Mouse (Mus musculus): Measurements from ENCODE around the gene Rnpepl1.

The Rnpepl1 gene

DNA sequence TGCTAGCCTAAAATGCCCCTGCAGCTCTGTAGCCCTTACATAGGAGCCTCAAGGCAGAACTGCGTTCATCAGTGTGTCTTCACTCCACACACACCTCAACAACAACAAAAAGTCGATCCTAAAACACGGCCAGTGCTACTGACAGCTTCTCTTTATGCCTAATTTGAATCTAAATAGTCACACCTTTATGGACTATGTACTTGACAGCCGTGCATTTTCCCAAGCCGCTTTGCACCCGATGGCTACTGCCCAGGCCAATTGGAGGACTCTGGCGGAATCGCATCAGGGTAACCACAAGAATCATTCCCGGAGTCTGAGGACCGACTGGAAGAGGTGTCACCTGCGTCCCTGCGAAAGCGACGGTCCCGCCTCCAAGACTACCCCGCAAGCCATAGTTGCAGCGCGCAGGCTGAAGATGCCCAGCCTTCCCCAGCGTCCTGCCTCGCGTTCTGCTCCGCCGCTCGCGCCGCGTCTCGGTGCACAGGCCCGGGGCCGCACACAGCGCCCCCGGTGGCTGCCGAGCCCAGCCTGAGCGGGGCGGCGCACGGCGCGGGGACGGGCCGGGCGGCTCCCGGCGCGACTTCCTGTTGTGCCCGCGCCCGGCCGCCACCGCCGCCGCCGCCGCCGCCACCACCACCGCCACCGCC is at the start of gene Rnpepl1:
Rnpepl1 (plus strand) TSS at position 545 of the 647 bp plus-strand sequence.
- peak; percentile 54 for ATAC-seq (ENCODE audit: insufficient number of reproducible peaks, low FRiP score, low TSS enrichment)

DNA sequence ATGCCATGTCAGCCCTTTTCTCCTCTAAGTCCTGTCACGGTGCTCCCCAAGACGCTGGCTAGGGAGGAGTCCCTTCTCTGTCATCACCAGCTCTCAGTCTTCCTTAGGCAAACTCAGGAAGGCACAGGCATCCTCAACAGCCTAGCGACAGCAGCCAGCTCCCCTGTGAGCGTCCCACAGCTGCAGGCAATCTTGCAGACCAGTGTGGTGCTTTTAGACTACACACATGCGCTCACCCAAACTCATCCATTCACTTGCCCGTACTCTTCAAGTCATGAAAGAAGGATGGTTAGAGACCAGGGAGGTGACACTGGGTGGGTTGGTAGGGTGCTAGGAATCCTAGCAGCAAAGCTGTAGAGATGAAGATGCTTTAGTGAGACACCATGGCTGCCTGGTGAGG is 49.1 kb upstream of the Rnpepl1 start:
- ATAC-seq (ENCODE audit: insufficient number of reproducible peaks, low FRiP score, low TSS enrichment) = no peak

DNA sequence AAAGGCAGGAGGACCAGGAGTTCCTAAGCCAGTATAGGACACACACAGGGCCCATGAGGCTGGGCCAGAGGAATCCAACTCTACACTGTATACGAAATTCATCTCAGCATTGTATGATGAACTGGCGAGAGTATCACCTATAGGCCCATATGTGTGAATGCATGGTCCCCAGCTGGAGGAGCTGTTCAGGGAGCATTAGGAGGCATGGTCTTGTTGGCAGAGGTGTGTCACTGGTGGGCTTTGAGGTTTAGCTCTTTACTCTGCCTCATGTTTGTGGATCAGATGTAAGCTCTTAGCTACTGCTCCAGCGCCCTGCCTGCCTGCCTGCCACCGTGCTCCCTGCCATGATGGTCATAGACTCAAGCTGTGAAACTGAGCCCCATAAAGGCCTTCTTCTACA is 47.3 kb upstream of the Rnpepl1 start:
- no peak for ATAC-seq (ENCODE audit: insufficient number of reproducible peaks, low FRiP score, low TSS enrichment)

DNA sequence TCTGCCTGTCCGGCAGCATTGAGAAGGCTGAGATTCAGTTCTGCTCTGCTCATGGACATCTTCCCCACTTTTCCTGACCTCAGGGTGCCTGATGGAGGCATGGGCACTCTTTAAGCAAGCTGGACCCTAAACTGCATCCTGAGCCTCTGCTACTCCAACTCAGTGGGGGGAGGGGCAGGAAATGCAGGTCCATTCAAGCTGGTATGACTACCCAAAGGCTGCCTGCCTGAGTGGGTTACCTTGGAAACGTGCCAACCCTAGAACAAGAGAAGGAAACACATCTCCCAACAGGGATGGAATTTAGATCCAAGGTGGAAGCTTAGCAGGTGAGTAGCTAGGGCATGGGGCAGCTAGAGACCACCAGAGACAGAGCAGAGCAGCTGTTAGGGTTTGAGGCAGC is 44.4 kb upstream of the Rnpepl1 start:
- no peak for ATAC-seq (ENCODE audit: insufficient number of reproducible peaks, low FRiP score, low TSS enrichment)

DNA sequence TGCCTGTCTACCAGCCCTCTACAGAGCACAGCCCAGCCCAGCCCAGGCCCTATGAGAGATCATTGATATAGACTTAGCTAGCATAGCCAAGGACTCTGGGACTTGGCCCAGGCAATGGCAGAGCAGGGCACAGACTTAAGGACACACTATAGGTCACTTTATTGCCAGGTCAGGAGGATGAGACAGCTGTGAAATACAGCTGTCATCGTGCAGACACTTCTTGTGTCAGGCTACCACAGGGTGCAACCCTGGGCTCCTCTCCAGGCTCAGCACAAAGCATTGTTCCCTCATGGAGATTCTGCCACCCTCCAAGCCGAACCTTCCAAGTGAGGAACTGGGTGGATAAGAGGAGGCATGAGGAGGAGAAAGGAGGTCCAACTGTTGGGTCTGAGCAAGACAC is 40.6 kb upstream of the Rnpepl1 start:
- no peak for ATAC-seq (ENCODE audit: insufficient number of reproducible peaks, low FRiP score, low TSS enrichment)

DNA sequence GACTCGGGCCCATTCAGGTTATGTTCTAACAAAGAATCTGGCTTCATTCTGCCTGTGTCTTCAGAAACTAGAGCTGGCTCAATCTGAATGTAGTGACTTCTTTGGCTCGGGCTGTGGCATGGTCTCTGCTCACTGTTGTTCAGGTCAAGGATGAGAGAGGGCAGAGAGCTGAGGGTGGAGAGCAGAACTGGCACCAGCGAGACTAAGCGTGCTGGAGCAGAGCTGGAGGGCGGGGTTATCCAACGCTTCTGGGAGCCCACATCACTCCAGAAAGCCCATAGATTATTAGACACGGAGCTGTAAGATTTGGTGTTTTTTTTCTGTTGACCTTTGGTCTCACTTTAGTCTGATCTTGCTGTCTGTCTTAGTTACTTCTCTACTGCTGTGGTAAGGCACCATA is 37.9 kb upstream of the Rnpepl1 start:
- ATAC-seq (ENCODE audit: insufficient number of reproducible peaks, low FRiP score, low TSS enrichment) = no peak

DNA sequence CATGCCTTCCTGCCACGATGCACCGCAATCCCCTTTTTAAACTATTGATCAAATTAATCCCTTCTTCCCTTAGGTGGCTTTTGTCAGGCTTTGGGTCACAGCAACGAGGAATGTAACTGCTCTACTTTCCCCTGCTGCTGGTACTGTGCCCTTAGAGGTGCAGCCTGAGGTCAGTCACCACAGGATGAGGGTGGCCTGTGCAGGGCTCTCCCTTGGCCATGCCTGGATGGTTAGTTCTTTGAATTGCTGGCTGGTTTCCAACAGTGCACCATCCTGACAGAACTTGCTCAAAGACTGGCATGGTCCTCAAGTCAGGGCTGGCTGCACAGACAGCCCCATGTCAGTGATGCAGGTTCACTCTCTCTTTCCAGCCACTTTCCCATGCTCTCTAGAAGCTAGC is 36.6 kb upstream of the Rnpepl1 start:
- ATAC-seq (ENCODE audit: insufficient number of reproducible peaks, low FRiP score, low TSS enrichment) = no peak

DNA sequence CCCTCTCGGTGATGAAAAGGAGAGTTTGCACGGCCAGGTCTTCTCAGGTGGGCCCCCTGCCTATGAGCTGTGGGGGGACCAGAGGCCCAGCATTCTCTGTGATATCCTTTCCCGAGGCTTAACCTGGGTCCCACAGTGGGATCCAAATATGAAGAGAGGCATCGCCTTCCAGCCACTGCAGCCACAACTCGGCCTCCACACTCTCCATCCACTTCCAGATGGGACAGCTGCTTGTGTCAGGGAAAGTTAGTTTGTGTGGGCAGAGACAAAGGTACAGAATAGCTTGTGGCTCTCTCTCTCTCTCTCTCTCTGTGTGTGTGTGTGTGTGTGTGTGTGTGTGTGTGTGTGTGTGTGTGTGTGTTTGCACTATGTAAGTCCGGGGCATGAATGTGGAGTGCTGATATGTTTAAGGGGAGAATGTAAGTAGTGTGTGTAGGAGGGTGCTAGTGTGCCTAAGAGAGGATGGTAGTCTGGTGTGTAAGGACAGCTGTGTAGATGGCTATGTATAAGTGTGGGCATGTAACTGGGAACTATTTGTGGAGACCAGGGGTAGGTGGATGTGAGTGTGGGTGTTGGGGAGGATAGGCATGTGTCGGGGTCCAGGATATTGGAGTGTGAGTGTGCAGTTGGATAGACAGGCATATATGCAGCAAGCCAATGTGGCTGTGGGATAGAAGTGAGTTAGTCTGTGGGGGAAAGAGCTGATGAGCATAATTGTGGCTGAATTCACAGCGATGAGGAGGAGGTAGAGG is 35.0 kb upstream of the Rnpepl1 start:
- ATAC-seq (ENCODE audit: insufficient number of reproducible peaks, low FRiP score, low TSS enrichment) = no peak

DNA sequence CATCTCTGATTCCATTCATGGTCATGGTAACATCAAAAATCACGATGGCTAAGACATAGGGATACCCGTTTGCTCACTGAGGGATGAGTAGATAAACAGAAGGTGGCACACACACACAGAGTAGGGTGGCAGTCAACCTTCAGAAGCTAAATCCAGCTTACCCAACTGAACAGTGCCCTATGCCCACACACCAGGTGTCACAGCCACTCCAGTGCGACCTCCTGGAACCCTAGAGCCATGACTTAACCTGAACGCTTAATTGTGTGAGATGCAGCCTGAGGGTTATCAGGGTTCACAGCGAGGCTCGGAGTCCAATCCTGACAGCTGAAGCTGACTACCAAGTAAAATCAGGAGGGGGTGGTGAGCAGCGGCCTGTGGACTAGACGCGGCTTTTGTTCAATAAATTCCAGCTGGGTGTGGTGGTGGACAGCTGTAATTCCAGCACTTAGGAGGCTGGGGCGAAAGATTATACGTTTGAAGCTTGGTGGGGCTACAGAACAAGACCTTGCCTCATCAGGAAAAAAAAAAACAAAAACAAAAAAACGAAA is 33.1 kb upstream of the Rnpepl1 start:
- no peak for ATAC-seq (ENCODE audit: insufficient number of reproducible peaks, low FRiP score, low TSS enrichment)

DNA sequence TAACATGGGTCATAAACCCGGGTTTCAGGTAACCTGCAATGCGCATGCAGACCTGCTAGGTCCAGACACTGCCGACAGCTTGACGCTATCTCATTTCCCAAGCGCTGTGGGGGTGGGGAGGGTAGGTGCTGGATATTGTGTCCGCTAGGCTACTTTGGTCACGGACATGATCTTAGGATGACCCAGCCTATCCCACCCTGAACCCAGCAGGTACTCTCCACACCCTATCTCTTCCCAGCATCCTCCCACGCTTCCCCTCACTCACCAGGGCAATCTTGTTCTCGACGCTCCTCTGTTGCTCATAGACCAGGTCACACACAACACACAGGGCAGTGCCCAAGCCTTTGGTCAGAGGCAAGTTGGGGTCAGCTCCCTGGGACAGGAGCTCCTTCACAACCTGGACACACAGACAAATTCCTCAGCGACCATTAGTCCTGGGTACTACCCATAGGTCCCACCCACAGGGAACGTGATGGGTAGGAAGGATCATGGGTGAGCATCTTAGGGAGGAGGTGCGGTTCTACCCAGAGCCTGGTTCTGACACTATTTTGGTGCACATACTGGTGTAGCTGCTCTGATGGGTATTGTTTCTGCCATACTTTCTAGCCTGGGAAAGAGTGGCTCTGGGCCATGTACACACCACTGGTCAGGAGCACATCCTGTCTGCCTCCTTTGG is 32.4 kb upstream of the Rnpepl1 start:
- no peak for ATAC-seq (ENCODE audit: insufficient number of reproducible peaks, low FRiP score, low TSS enrichment)

DNA sequence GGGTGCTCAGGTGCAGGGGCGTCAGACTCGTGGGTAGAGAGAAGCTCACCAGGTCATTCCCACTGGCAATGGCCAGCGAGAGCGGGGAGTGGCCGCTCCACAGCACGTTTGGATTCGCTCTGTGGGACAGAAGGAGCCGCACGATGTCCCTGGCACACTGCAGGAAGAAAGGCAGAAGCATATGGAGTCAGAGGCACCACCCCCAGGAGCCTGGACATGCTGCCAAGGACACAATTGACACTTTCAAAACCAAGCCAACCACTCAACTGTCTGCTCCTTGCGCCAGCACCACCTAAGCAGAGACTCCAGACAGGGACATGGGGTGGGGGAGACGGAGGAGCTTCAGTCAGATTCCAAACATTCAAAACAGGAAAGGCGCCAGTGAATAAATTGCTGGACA is 31.3 kb upstream of the Rnpepl1 start:
- peak; percentile 84 for ATAC-seq (ENCODE audit: insufficient number of reproducible peaks, low FRiP score, low TSS enrichment)

DNA sequence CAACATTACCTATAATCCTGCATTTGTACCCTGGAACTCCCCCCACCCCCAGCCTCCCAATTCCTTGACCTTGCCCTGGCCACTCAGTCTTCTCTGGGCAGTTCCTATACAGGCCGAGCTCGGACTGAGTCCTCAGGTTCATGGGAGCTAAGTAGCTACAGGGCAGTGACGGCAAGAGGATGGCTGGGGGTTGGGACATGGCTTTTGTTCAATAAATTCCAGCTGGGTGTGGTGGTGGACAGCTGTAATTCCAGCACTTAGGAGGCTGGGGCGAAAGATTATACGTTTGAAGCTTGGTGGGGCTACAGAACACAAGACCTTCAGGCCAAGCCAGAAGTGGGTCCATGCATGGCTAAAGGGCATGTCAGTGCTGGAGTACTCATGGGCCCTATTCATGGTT is 30.5 kb upstream of the Rnpepl1 start:
- ATAC-seq (ENCODE audit: insufficient number of reproducible peaks, low FRiP score, low TSS enrichment) = no peak

DNA sequence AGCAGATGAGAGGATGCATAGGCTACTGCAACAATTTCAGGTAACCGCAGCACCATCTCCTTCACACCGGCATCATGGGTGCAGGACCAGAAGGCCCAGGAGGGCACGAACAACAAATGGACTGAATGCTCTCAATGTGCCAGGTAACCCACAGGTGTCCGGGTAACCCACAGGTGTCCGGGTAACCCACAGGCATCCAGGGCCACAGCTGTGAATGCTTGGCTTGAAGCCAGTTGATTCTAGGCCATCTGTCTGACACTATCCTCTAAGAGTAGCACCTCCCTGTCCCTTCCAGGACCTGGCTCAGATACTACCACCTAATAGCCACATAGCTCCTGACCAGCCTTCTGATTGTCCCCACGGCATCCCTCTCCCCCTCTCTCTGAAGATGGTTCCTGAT is 28.6 kb upstream of the Rnpepl1 start:
- no peak for ATAC-seq (ENCODE audit: insufficient number of reproducible peaks, low FRiP score, low TSS enrichment)

DNA sequence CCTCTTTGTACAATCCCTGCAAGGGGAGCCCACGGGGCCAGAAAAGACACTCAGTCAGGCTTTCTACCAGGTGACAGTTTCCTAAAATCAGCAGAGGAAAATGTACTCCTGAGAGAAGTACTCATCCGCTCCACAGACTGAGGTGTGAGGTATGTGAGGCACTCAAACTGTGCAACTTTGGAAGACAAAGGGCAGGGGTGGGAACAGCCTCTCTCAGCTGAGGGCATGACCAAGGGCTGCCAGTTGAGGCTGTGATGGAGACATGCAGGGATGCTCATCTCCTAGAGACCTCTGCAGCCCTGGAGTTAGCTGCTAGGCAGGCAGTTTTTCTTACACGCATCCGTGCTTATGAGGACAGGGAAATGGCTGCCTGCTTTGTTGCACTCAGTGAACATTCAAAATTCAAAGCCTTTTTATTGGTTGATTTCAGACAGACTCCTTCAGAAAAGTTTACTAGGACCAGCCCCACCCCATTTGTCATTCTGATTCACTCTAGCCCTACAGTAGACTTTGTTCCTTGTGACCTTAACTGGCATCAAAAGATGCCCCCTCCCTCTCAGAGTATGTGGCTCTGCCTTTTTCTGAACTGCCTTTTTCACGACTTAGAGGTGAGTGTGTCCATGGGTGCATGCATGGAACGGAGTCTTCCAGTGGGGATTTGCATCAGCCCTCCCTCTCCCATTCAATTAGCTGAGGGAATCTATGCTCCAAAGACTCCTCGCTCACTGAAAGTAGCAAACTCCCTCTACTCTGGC is 21.5 kb upstream of the Rnpepl1 start:
- ATAC-seq (ENCODE audit: insufficient number of reproducible peaks, low FRiP score, low TSS enrichment) = no peak

DNA sequence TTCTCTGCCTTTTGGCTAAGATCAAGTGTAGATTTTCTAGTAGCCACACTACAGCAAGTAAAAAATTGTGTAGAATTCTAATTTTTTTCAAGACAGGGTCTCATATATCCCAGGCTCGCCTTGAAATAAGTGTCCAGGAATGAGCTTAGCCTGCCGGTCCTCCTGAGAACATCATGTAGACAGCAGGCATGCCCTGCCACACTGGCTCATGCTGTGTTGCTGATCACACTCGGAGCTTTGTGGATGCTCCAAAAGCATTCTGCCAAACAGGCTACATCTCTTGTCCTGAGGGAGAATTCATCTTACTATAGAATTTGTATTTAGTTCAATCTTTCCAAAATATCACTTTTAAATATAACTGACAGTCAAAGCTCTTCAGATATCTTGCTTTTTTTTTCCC is 17.8 kb upstream of the Rnpepl1 start:
- ATAC-seq (ENCODE audit: insufficient number of reproducible peaks, low FRiP score, low TSS enrichment) = no peak

DNA sequence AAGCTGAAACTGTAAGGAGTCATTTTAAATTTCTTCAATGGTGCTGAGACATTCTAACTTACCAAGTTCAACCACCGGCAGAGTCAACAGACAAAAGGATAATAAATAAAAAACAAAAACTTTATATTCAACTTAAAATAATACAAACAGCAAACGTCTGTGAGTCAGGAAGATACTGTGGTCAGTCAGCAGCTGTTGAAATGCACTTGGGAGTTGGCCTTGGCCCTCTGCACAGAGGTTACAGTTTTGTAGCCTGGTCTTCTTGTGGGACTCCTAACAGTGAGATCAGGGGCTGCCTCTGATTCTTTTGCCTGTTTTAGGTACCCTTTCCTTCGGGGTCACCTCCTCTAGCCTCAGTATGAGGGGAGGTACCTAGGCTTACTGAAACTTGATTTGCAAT is 16.7 kb upstream of the Rnpepl1 start:
- no peak for ATAC-seq (ENCODE audit: insufficient number of reproducible peaks, low FRiP score, low TSS enrichment)

DNA sequence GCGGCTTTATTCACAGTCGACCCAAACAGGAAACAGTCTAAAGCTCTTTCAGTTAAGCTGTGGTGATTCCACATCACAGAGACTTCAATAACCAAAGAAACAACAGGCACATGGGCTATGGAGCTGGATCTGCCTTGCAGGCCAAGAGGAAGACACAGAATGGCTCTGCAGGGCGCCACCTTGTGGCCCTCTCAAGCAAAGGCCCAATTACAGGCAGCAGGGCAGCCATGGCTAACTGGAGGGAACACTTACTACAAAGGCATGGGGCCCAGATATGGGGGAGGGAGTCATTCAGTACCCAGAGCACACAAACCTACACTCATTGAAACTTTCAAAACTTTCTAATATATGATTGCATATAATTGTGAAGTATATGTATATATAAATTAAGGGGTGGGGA is 15.5 kb upstream of the Rnpepl1 start:
- peak; percentile 79 for ATAC-seq (ENCODE audit: insufficient number of reproducible peaks, low FRiP score, low TSS enrichment)

DNA sequence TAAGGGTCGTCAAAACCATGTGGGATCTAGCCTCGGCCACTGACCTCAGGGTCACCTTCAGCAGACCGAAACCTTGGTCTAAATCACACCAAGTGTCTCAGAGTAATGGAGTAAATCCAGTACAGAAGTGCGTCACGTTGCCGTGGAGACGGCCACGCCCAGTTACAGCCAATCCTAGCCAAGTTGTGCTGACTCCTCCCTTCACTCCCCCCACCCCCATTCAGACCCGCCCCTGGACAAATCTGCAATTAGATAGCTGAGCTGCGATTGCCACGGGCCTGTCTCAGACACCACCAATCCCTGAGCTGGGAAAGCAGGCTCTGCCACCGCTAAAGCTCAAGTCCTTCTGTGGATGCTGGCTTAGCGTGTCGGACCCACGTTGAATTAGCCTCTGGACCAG is 7.8 kb upstream of the Rnpepl1 start, which contains the start of gene Ankmy1:
Ankmy1 (minus strand) TSS at position 121 of the 400 bp plus-strand sequence.
- no peak for ATAC-seq (ENCODE audit: insufficient number of reproducible peaks, low FRiP score, low TSS enrichment)

DNA sequence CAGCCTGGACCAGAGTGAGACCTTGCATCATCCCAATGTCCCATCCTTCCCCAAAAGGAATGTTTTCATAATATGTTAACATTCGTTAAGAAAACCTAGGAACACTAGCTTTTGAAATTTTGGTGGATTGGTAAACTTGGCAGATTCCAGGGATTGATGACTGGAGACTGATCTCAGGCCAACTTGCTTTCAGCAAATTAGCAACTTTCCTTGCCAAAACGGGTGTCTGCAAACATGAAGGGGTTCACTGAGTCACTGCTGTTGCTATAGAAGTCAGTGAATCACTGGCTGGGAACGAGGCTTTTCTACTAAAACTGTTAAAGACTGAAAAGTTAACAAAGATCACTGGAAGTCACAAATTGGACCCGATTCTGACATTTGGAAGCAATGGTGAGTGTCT is 7.0 kb upstream of the Rnpepl1 start:
- no peak for ATAC-seq (ENCODE audit: insufficient number of reproducible peaks, low FRiP score, low TSS enrichment)

DNA sequence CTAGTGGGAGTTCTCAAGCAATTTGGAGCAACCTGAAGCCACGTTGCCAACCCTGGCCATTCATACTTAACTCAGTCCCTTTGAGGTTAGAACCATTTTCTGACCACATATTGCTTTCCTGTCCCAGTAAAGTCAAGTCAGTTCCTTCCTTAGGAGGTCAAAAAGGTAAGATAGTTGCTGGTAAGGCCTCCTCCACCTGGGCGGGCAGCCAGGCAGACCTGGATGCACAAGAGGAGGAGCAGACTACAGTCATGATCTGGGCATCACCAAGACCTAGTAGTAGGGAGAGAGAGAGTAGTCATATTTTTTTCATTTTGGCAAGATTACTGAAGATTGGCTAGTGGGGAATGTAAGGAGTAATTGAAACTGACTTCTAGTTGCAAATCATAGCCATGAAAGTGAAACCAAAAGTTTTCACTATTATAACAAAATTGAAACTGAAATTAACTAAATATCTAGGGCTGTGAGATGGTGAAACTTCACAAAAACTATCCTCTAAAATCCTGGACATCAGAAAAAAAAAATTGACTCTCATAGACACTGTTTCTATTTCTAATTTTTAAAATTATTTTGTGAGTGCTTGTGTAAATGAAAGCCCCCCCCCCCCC is 4.8 kb upstream of the Rnpepl1 start:
- no peak for ATAC-seq (ENCODE audit: insufficient number of reproducible peaks, low FRiP score, low TSS enrichment)
